Mouse (Mus musculus): ENCODE measurements at regions not wholly inside any gene's neighbourhood (a gene's known extent, or its start where the extent isn't known, plus 50 kb on each side); places are given as distances from the start of the nearest gene placed in this dataset.

- Histone ChIP-seq H3K9me3 (replicated peaks; ENCODE audit: control insufficient read depth, low read length) (no peaks in the 10 kb centered on the region), H3K4me3 (ENCODE audit: low read depth, low read length) (no peak overlapping the region), H3K4me2 (no peak overlapping the region), H3K27me3 (ENCODE audit: control insufficient read depth, insufficient read depth, low read length) (no peaks in the 10 kb centered on the region), H3K27ac (ENCODE audit: low read depth, low read length) (no peak overlapping the region), H3K4me1 (ENCODE audit: control insufficient read depth, insufficient read depth, low read length) (no peaks in the 10 kb centered on the region), H3K36me3 (ENCODE audit: control insufficient read depth, insufficient read depth, low read length) (no peaks in the 10 kb centered on the region), H3K9ac (ENCODE audit: low read depth, low read length) (no peak overlapping the region)
- no peak for ATAC-seq (replicated peaks; ENCODE audit: insufficient number of reproducible peaks, low FRiP score, low TSS enrichment)
- 89% methylated on average over 14 of the region's 14 CpGs for WGBS (ENCODE audit: insufficient replicate concordance)
These were observed 131.2 kb downstream of the Ptbp2 start for GRCm38 (mm10) chr3:119653007-119653565.

GRCm38 (mm10) chr3:119638633-119639032 lies 145.6 kb downstream of the Ptbp2 start:
- no peaks in the 10 kb centered on the region for H3K9me3 ChIP-seq (replicated peaks; ENCODE audit: control insufficient read depth, low read length)
- no peaks in the 10 kb centered on the region for H3K27me3 ChIP-seq (ENCODE audit: control insufficient read depth, insufficient read depth, low read length)
- WGBS (ENCODE audit: insufficient replicate concordance): 51% methylated on average over 3 of the region's 3 CpGs
- H3K36me3 ChIP-seq (ENCODE audit: control insufficient read depth, insufficient read depth, low read length): no peaks in the 10 kb centered on the region
- no peaks in the 10 kb centered on the region for H3K4me1 ChIP-seq (ENCODE audit: control insufficient read depth, insufficient read depth, low read length)
- no peak overlapping the region for H3K27ac ChIP-seq (ENCODE audit: low read depth, low read length)
- ATAC-seq (replicated peaks; ENCODE audit: insufficient number of reproducible peaks, low FRiP score, low TSS enrichment): no peak
- H3K9ac ChIP-seq (ENCODE audit: low read depth, low read length): no peak overlapping the region
- no peak overlapping the region for H3K4me3 ChIP-seq (ENCODE audit: low read depth, low read length)
- no peak overlapping the region for H3K4me2 ChIP-seq

GRCm38 (mm10) chr3:119635641-119636040 lies 148.6 kb downstream of the Ptbp2 start:
- Histone ChIP-seq H3K4me2 (no peak overlapping the region), H3K27ac (ENCODE audit: low read depth, low read length) (no peak overlapping the region), H3K9ac (ENCODE audit: low read depth, low read length) (no peak overlapping the region), H3K9me3 (replicated peaks; ENCODE audit: control insufficient read depth, low read length) (no peaks in the 10 kb centered on the region), H3K4me3 (ENCODE audit: low read depth, low read length) (no peak overlapping the region), H3K4me1 (ENCODE audit: control insufficient read depth, insufficient read depth, low read length) (no peaks in the 10 kb centered on the region), H3K36me3 (ENCODE audit: control insufficient read depth, insufficient read depth, low read length) (no peaks in the 10 kb centered on the region), H3K27me3 (ENCODE audit: control insufficient read depth, insufficient read depth, low read length) (no peaks in the 10 kb centered on the region)
- no peak for ATAC-seq (replicated peaks; ENCODE audit: insufficient number of reproducible peaks, low FRiP score, low TSS enrichment)
- 75% methylated on average over 3 of the region's 3 CpGs for WGBS (ENCODE audit: insufficient replicate concordance)

- Histone ChIP-seq H3K36me3 (ENCODE audit: control insufficient read depth, insufficient read depth, low read length) (no peaks in the 10 kb centered on the region), H3K27me3 (ENCODE audit: control insufficient read depth, insufficient read depth, low read length) (no peaks in the 10 kb centered on the region), H3K9ac (ENCODE audit: low read depth, low read length) (no peak overlapping the region), H3K4me2 (no peak overlapping the region), H3K27ac (ENCODE audit: low read depth, low read length) (no peak overlapping the region), H3K4me3 (ENCODE audit: low read depth, low read length) (no peak overlapping the region), H3K9me3 (replicated peaks; ENCODE audit: control insufficient read depth, low read length) (no peaks in the 10 kb centered on the region), H3K4me1 (ENCODE audit: control insufficient read depth, insufficient read depth, low read length) (no peaks in the 10 kb centered on the region)
- 83% methylated on average over 2 of the region's 2 CpGs for WGBS (ENCODE audit: insufficient replicate concordance)
- no peak for ATAC-seq (replicated peaks; ENCODE audit: insufficient number of reproducible peaks, low FRiP score, low TSS enrichment)
These were observed 150.8 kb downstream of the Ptbp2 start for GRCm38 (mm10) chr3:119633516-119633915.

- H3K4me3 ChIP-seq (ENCODE audit: low read depth, low read length): no peak overlapping the region
- no peaks in the 10 kb centered on the region for H3K27me3 ChIP-seq (ENCODE audit: control insufficient read depth, insufficient read depth, low read length)
- no peaks in the 10 kb centered on the region for H3K36me3 ChIP-seq (ENCODE audit: control insufficient read depth, insufficient read depth, low read length)
- H3K9ac ChIP-seq (ENCODE audit: low read depth, low read length): no peak overlapping the region
- ATAC-seq (replicated peaks; ENCODE audit: insufficient number of reproducible peaks, low FRiP score, low TSS enrichment): no peak
- H3K9me3 ChIP-seq (replicated peaks; ENCODE audit: control insufficient read depth, low read length): no peaks in the 10 kb centered on the region
- H3K4me1 ChIP-seq (ENCODE audit: control insufficient read depth, insufficient read depth, low read length): no peaks in the 10 kb centered on the region
- H3K27ac ChIP-seq (ENCODE audit: low read depth, low read length): no peak overlapping the region
- no peak overlapping the region for H3K4me2 ChIP-seq
- WGBS (ENCODE audit: insufficient replicate concordance): 76% methylated on average over 1 of the region's 1 CpGs
These were observed 178.2 kb downstream of the Ptbp2 start for GRCm38 (mm10) chr3:119606116-119606515.

- no peak overlapping the region for H3K27ac ChIP-seq (ENCODE audit: low read depth, low read length)
- no peaks in the 10 kb centered on the region for H3K27me3 ChIP-seq (ENCODE audit: control insufficient read depth, insufficient read depth, low read length)
- no peak overlapping the region for H3K9ac ChIP-seq (ENCODE audit: low read depth, low read length)
- no peak overlapping the region for H3K4me2 ChIP-seq
- no peaks in the 10 kb centered on the region for H3K9me3 ChIP-seq (replicated peaks; ENCODE audit: control insufficient read depth, low read length)
- H3K4me3 ChIP-seq (ENCODE audit: low read depth, low read length): no peak overlapping the region
- H3K4me1 ChIP-seq (ENCODE audit: control insufficient read depth, insufficient read depth, low read length): no peaks in the 10 kb centered on the region
- WGBS (ENCODE audit: insufficient replicate concordance): 82% methylated on average over 4 of the region's 4 CpGs
- no peaks in the 10 kb centered on the region for H3K36me3 ChIP-seq (ENCODE audit: control insufficient read depth, insufficient read depth, low read length)
- no peak for ATAC-seq (replicated peaks; ENCODE audit: insufficient number of reproducible peaks, low FRiP score, low TSS enrichment)
These were observed 195.3 kb downstream of the Ptbp2 start for GRCm38 (mm10) chr3:119588872-119589416.

GRCm38 (mm10) chr3:119587971-119588370 lies 196.3 kb downstream of the Ptbp2 start:
- 66% methylated on average over 2 of the region's 2 CpGs for WGBS (ENCODE audit: insufficient replicate concordance)
- ATAC-seq (replicated peaks; ENCODE audit: insufficient number of reproducible peaks, low FRiP score, low TSS enrichment): no peak

GRCm38 (mm10) chr3:119575516-119575915 lies 208.8 kb downstream of the Ptbp2 start:
- Histone ChIP-seq H3K9me3 (replicated peaks; ENCODE audit: control insufficient read depth, low read length) (0 out of 2 replicates have a peak, but pooled peaks cover under 1% of the 10 kb centered on the region), H3K27ac (ENCODE audit: low read depth, low read length) (no peak overlapping the region), H3K27me3 (ENCODE audit: control insufficient read depth, insufficient read depth, low read length) (no peaks in the 10 kb centered on the region), H3K36me3 (ENCODE audit: control insufficient read depth, insufficient read depth, low read length) (no peaks in the 10 kb centered on the region), H3K9ac (ENCODE audit: low read depth, low read length) (no peak overlapping the region), H3K4me1 (ENCODE audit: control insufficient read depth, insufficient read depth, low read length) (no peaks in the 10 kb centered on the region), H3K4me2 (no peak overlapping the region), H3K4me3 (ENCODE audit: low read depth, low read length) (no peak overlapping the region)
- 71% methylated on average over 3 of the region's 3 CpGs for WGBS (ENCODE audit: insufficient replicate concordance)
- ATAC-seq (replicated peaks; ENCODE audit: insufficient number of reproducible peaks, low FRiP score, low TSS enrichment): no peak

More at GRCm38 (mm10) chr3:119587971-119588370, 196.3 kb downstream of the Ptbp2 start:
- Histone ChIP-seq H3K27me3 (ENCODE audit: control insufficient read depth, insufficient read depth, low read length) (no peaks in the 10 kb centered on the region), H3K4me1 (ENCODE audit: control insufficient read depth, insufficient read depth, low read length) (no peaks in the 10 kb centered on the region), H3K9me3 (replicated peaks; ENCODE audit: control insufficient read depth, low read length) (no peaks in the 10 kb centered on the region), H3K4me2 (no peak overlapping the region), H3K36me3 (ENCODE audit: control insufficient read depth, insufficient read depth, low read length) (no peaks in the 10 kb centered on the region), H3K27ac (ENCODE audit: low read depth, low read length) (no peak overlapping the region), H3K4me3 (ENCODE audit: low read depth, low read length) (no peak overlapping the region), H3K9ac (ENCODE audit: low read depth, low read length) (no peak overlapping the region)

- Histone ChIP-seq H3K4me1 (ENCODE audit: control insufficient read depth, insufficient read depth, low read length) (no peaks in the 10 kb centered on the region), H3K36me3 (ENCODE audit: control insufficient read depth, insufficient read depth, low read length) (no peaks in the 10 kb centered on the region), H3K4me2 (no peak overlapping the region), H3K9me3 (replicated peaks; ENCODE audit: control insufficient read depth, low read length) (no peaks in the 10 kb centered on the region), H3K4me3 (ENCODE audit: low read depth, low read length) (no peak overlapping the region), H3K9ac (ENCODE audit: low read depth, low read length) (no peak overlapping the region), H3K27me3 (ENCODE audit: control insufficient read depth, insufficient read depth, low read length) (no peaks in the 10 kb centered on the region), H3K27ac (ENCODE audit: low read depth, low read length) (no peak overlapping the region)
- ATAC-seq (replicated peaks; ENCODE audit: insufficient number of reproducible peaks, low FRiP score, low TSS enrichment): no peak
- WGBS (ENCODE audit: insufficient replicate concordance): 66% methylated on average over 7 of the region's 7 CpGs
These were observed 246.4 kb downstream of the Ptbp2 start for GRCm38 (mm10) chr3:119537884-119538283.
